Mouse (Mus musculus) hindbrain, embryonic 11.5 days (tissue): ENCODE measurements around the gene Rab9. TPM values are rescaled to one million over a fixed set of nuclear protein-coding genes. Genes with fewer than 3 reads are reported as not detected.

Experiments used
- ATAC-seq: fragments of 200-750 bp; cut with Nextera tagmentation; 2 replicates; pipeline ENCODE4 v1.8.0; 2017; ENCODE audit warnings: mild to moderate bottlenecking, moderate TSS enrichment, moderate library complexity; ENCODE audit not compliant: low FRiP score
- DNase-seq: peaks from one replicate; pipeline ENCODE4 v3.0.0-alpha.2; 2015; ENCODE audit warnings: low spot score
- H3K27ac ChIP-seq: fragments of 300-500 bp; sonication (generic); 2 replicates; pipeline ENCODE4 v1.5.1; 2014; ENCODE audit warnings: mild to moderate bottlenecking, low read depth, low read length
- H3K27me3 ChIP-seq: fragments of 300-500 bp; sonication (generic); 2 replicates; pipeline ENCODE4 v1.6.1; 2014; ENCODE audit warnings: mild to moderate bottlenecking, low read length, moderate library complexity, mixed read lengths; ENCODE audit not compliant: control insufficient read depth, insufficient read depth
- H3K36me3 ChIP-seq: fragments of 300-500 bp; sonication (generic); 2 replicates; pipeline ENCODE4 v1.6.1; 2014; ENCODE audit warnings: mild to moderate bottlenecking, low read length, moderate library complexity, mixed read lengths; ENCODE audit not compliant: control insufficient read depth, insufficient read depth
- H3K4me1 ChIP-seq: fragments of 300-500 bp; sonication (generic); replicated peaks from 2 replicates; pipeline ENCODE4 v1.6.1; 2014; ENCODE audit warnings: low read length, mixed read lengths; ENCODE audit not compliant: control insufficient read depth, insufficient read depth
- H3K4me2 ChIP-seq: fragments of 300-500 bp; sonication (generic); replicated peaks from 2 replicates; pipeline ENCODE4 v1.6.1; 2014; ENCODE audit warnings: mild to moderate bottlenecking, low read depth, low read length
- H3K4me3 ChIP-seq: fragments of 300-500 bp; sonication (generic); 2 replicates; pipeline ENCODE4 v1.5.1; 2014; ENCODE audit warnings: low read depth, low read length
- H3K9ac ChIP-seq: fragments of 300-500 bp; sonication (generic); 2 replicates; pipeline ENCODE4 v1.6.1; 2014; ENCODE audit warnings: low read depth, low read length
- H3K9me3 ChIP-seq: fragments of 300-500 bp; sonication (generic); 2 replicates; pipeline ENCODE4 v1.6.1; 2016; ENCODE audit warnings: low read length; ENCODE audit not compliant: control insufficient read depth
- WGBS: fragments of 180-500 bp; shearing (Covaris S2); extraction: QIAGEN DNeasy Blood & Tissue Kit; methylation state at CpG from one replicate; pipeline ENCODE4 v1.1.7; 2014; 5-methylcytosine and 5-hydroxymethylcytosine counted together
- polyA plus RNA-seq: library from polyadenylated mRNA; unstranded; fragments of >200 nt; fragmentation: Nextera tagmentation; extraction: Ambion mirVana; gene quantifications from 2 replicates; pipeline ENCODE4 v1.2.1, GENCODE M21; 2014

Gene Rab9
- polyA plus RNA-seq, 1 experiment from 2014 or later = 56.8 TPM

GRCm38 (mm10) chrX:166416196-166416595, 63.5 kb downstream of the Rab9 start:
- no peak overlapping the region for H3K4me2 ChIP-seq
- H3K9ac ChIP-seq = no peak overlapping the region
- H3K4me1 ChIP-seq = no peaks in the 10 kb centered on the region
- no peaks in the 10 kb centered on the region for H3K9me3 ChIP-seq
- no peak overlapping the region for H3K27ac ChIP-seq
- 70% methylated on average over 3 of the region's 6 CpGs for WGBS
- H3K36me3 ChIP-seq = no peaks in the 10 kb centered on the region
- ATAC-seq = no peak
- peak; percentile 24 for DNase-seq
- H3K4me3 ChIP-seq = no peak overlapping the region
- H3K27me3 ChIP-seq = no peaks in the 10 kb centered on the region

DNA sequence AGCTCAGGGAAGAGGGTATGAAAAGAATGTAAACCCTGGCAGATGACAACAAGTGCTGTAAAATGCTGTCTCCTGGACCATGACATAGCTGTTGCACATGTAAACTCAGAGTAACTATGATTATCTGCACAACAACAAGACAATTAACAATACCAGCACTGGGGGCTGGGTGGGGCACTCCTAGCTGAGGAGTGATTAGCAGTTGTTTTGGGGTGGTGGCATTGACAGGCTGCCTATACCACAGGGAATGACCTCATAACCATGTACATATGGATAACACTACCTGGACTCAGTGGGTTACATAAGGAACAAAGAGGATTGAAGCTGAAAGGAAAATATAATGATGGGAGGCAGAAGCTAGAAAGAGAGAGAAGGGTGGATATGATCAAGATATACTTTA, 71.8 kb downstream of the Rab9 start:
- Histone ChIP-seq H3K4me2 (no peak overlapping the region), H3K36me3 (0 out of 2 replicates have a peak, but pooled peaks cover 2% of the 10 kb centered on the region), H3K9ac (no peak overlapping the region), H3K4me1 (no peaks in the 10 kb centered on the region), H3K27me3 (peaks cover 2% of the 10 kb centered on the region; the same call in 1 of the 2 replicates), H3K4me3 (no peak overlapping the region), H3K9me3 (no peaks in the 10 kb centered on the region), H3K27ac (no peak overlapping the region)
- DNase-seq = no peak
- no peak for ATAC-seq

Other genes starting within 250 kb of the Rab9 start
- 157 and 176 TPM in 2 replicates for gene Gpm6b, start 241.0 kb downstream of the Rab9 start, polyA plus RNA-seq
- gene Trappc2, start 39.3 kb downstream of the Rab9 start, polyA plus RNA-seq = 51.9 and 59.2 TPM in 2 replicates
- 9.1 and 9.8 TPM in 2 replicates for gene Ofd1, start 39.2 kb downstream of the Rab9 start, polyA plus RNA-seq
- 11.0 and 13.6 TPM in 2 replicates for gene Tceanc, start 38.7 kb upstream of the Rab9 start, polyA plus RNA-seq
- gene Egfl6, start 105.9 kb upstream of the Rab9 start, polyA plus RNA-seq = 10.3 and 13.8 TPM in 2 replicates